Mouse (Mus musculus) intestine, embryonic 16.5 days (tissue): ENCODE data around the gene Raly. TPM values are rescaled to one million over a fixed set of nuclear protein-coding genes. Genes with fewer than 3 reads are reported as not detected.
A peak's percentile ranks its signal among the peaks of the same experiment; 100 is the strongest.

Experiments
- ATAC-seq: fragments of 200-750 bp; cut with Nextera tagmentation; 2 replicates; pipeline ENCODE4 v1.8.0; 2017; ENCODE audit warnings: moderate TSS enrichment, moderate library complexity
- H3K27ac ChIP-seq: fragments of 300-500 bp; sonication (generic); 2 replicates; pipeline ENCODE4 v1.5.1; 2014; ENCODE audit warnings: mild to moderate bottlenecking, low read length
- H3K27me3 ChIP-seq: fragments of 300-500 bp; sonication (generic); replicated peaks from 2 replicates; pipeline ENCODE4 v1.6.1; 2014; ENCODE audit warnings: low read length, control low read depth, mixed read lengths; ENCODE audit not compliant: control insufficient read depth, insufficient read depth
- H3K36me3 ChIP-seq: fragments of 300-500 bp; sonication (generic); 2 replicates; pipeline ENCODE4 v1.6.1; 2014; ENCODE audit warnings: low read length, control low read depth; ENCODE audit not compliant: control insufficient read depth, insufficient read depth
- H3K4me1 ChIP-seq: fragments of 300-500 bp; sonication (generic); 2 replicates; pipeline ENCODE4 v1.6.1; 2014; ENCODE audit warnings: low read length, control low read depth, mixed read lengths; ENCODE audit not compliant: control insufficient read depth, insufficient read depth
- H3K4me2 ChIP-seq: fragments of 300-500 bp; sonication (generic); 2 replicates; pipeline ENCODE4 v1.6.1; 2014; ENCODE audit warnings: low read depth, low read length, control low read depth
- H3K4me3 ChIP-seq: fragments of 300-500 bp; sonication (generic); 2 replicates; pipeline ENCODE4 v1.5.1; 2014; ENCODE audit warnings: mild to moderate bottlenecking, low read length
- H3K9ac ChIP-seq: fragments of 300-500 bp; sonication (generic); 2 replicates; pipeline ENCODE4 v1.6.1; 2014; ENCODE audit warnings: low read depth, low read length
- H3K9me3 ChIP-seq: fragments of 300-500 bp; sonication (generic); 2 replicates; pipeline ENCODE4 v1.6.1; 2016; ENCODE audit warnings: low read length, control low read depth; ENCODE audit not compliant: control insufficient read depth
- WGBS: fragments of 180-500 bp; shearing (Covaris S2); extraction: QIAGEN DNeasy Blood & Tissue Kit; methylation state at CpG from one replicate; pipeline ENCODE4 v1.1.7; 2014; 5-methylcytosine and 5-hydroxymethylcytosine counted together
- polyA plus RNA-seq: library from polyadenylated mRNA; unstranded; fragments of >200 nt; fragmentation: Nextera tagmentation; extraction: Ambion mirVana; gene quantifications from 2 replicates; pipeline ENCODE4 v1.2.1, GENCODE M21; 2015

Gene Raly
- polyA plus RNA-seq, 1 experiment from 2014 or later: 34.0 TPM

- Histone ChIP-seq H3K4me1 (no peaks in the 10 kb centered on the region), H3K4me2 (no peak overlapping the region), H3K36me3 (no peaks in the 10 kb centered on the region), H3K27ac (no peak overlapping the region), H3K9ac (no peak overlapping the region), H3K9me3 (no peaks in the 10 kb centered on the region), H3K27me3 (no peaks in the 10 kb centered on the region), H3K4me3 (no peak overlapping the region)
- 91% methylated on average over 1 of the region's 1 CpGs for WGBS
- ATAC-seq: no peak
These were observed 35.2 kb downstream of the Raly start for GRCm38 (mm10) chr2:154826054-154826538.

GRCm38 (mm10) chr2:154827521-154827920 lies 36.6 kb downstream of the Raly start:
- no peak overlapping the region for H3K9ac ChIP-seq
- no peaks in the 10 kb centered on the region for H3K27me3 ChIP-seq
- H3K4me3 ChIP-seq: no peak overlapping the region
- H3K4me2 ChIP-seq: no peak overlapping the region
- no peaks in the 10 kb centered on the region for H3K9me3 ChIP-seq
- ATAC-seq: no peak
- WGBS: 68% methylated on average over 4 of the region's 4 CpGs
- 0 out of 2 replicates have a peak, but pooled peaks cover 2% of the 10 kb centered on the region for H3K36me3 ChIP-seq
- peaks cover 6% of the 10 kb centered on the region; the same call in 1 of the 2 replicates for H3K4me1 ChIP-seq
- H3K27ac ChIP-seq: no peak overlapping the region

- H3K9me3 ChIP-seq: no peaks in the 10 kb centered on the region
- peak; percentile 80 for ATAC-seq
- 56% methylated on average over 4 of the region's 4 CpGs for WGBS
- H3K27me3 ChIP-seq: no peaks in the 10 kb centered on the region
- no peak overlapping the region for H3K4me2 ChIP-seq
- no peak overlapping the region for H3K27ac ChIP-seq
- peaks cover 6% of the 10 kb centered on the region; the same call in 1 of the 2 replicates for H3K36me3 ChIP-seq
- H3K9ac ChIP-seq: no peak overlapping the region
- H3K4me3 ChIP-seq: no peak overlapping the region
- peaks cover 10% of the 10 kb centered on the region; the same call in 1 of the 2 replicates for H3K4me1 ChIP-seq
These were observed 41.6 kb downstream of the Raly start for GRCm38 (mm10) chr2:154832471-154832870.

GRCm38 (mm10) chr2:154834149-154834865 lies 43.4 kb downstream of the Raly start:
- WGBS: 94% methylated on average over 6 of the region's 6 CpGs
- Histone ChIP-seq H3K27ac (no peak overlapping the region), H3K4me1 (peaks cover 10% of the 10 kb centered on the region; the same call in 1 of the 2 replicates), H3K27me3 (no peaks in the 10 kb centered on the region), H3K36me3 (peaks cover 6% of the 10 kb centered on the region; the same call in 1 of the 2 replicates), H3K9ac (no peak overlapping the region), H3K4me3 (no peak overlapping the region), H3K4me2 (no peak overlapping the region), H3K9me3 (no peaks in the 10 kb centered on the region)
- ATAC-seq: no peak

- H3K9ac ChIP-seq: no peak overlapping the region
- H3K4me1 ChIP-seq: peaks cover 8% of the 10 kb centered on the region; the same call in 1 of the 2 replicates
- 92% methylated on average over 2 of the region's 2 CpGs for whole genome bisulfite sequencing
- peaks cover 5% of the 10 kb centered on the region; the same call in 1 of the 2 replicates for H3K36me3 ChIP-seq
- H3K9me3 ChIP-seq: no peaks in the 10 kb centered on the region
- H3K27me3 ChIP-seq: no peaks in the 10 kb centered on the region
- no peak overlapping the region for H3K4me2 ChIP-seq
- no peak for ATAC-seq
- H3K27ac ChIP-seq: no peak overlapping the region
- no peak overlapping the region for H3K4me3 ChIP-seq
These were observed 45.6 kb downstream of the Raly start for GRCm38 (mm10) chr2:154836537-154836936.

GRCm38 (mm10) chr2:154848086-154848485 lies 57.2 kb downstream of the Raly start:
- Histone ChIP-seq H3K36me3 (no peaks in the 10 kb centered on the region), H3K9ac (no peak overlapping the region), H3K9me3 (no peaks in the 10 kb centered on the region), H3K4me1 (no peaks in the 10 kb centered on the region), H3K4me2 (no peak overlapping the region), H3K4me3 (no peak overlapping the region), H3K27ac (no peak overlapping the region), H3K27me3 (no peaks in the 10 kb centered on the region)
- ATAC-seq: no peak

- no peaks in the 10 kb centered on the region for H3K4me1 ChIP-seq
- H3K9me3 ChIP-seq: no peaks in the 10 kb centered on the region
- H3K4me3 ChIP-seq: no peak overlapping the region
- WGBS: 64% methylated on average over 1 of the region's 1 CpGs
- no peak overlapping the region for H3K4me2 ChIP-seq
- H3K9ac ChIP-seq: no peak overlapping the region
- H3K27me3 ChIP-seq: no peaks in the 10 kb centered on the region
- no peak for ATAC-seq
- no peak overlapping the region for H3K27ac ChIP-seq
- H3K36me3 ChIP-seq: peaks cover 8% of the 10 kb centered on the region; the same call in 1 of the 2 replicates
These were observed 64.5 kb downstream of the Raly start for GRCm38 (mm10) chr2:154855383-154855782.

- H3K4me1 ChIP-seq: no peaks in the 10 kb centered on the region
- no peaks in the 10 kb centered on the region for H3K9me3 ChIP-seq
- H3K9ac ChIP-seq: no peak overlapping the region
- no peak overlapping the region for H3K4me3 ChIP-seq
- H3K27ac ChIP-seq: no peak overlapping the region
- no peak for ATAC-seq
- peaks cover 18% of the 10 kb centered on the region; the same call in 1 of the 2 replicates for H3K36me3 ChIP-seq
- no peaks in the 10 kb centered on the region for H3K27me3 ChIP-seq
- WGBS: 95% methylated on average over 13 of the region's 13 CpGs
- no peak overlapping the region for H3K4me2 ChIP-seq
These were observed 72.8 kb downstream of the Raly start for GRCm38 (mm10) chr2:154863672-154864071.

- WGBS: 75% methylated on average over 3 of the region's 3 CpGs
- no peaks in the 10 kb centered on the region for H3K27me3 ChIP-seq
- peaks cover 24% of the 10 kb centered on the region for H3K36me3 ChIP-seq
- no peak overlapping the region for H3K4me3 ChIP-seq
- H3K27ac ChIP-seq: no peak overlapping the region
- no peak for ATAC-seq
- no peaks in the 10 kb centered on the region for H3K4me1 ChIP-seq
- no peak overlapping the region for H3K4me2 ChIP-seq
- H3K9ac ChIP-seq: no peak overlapping the region
- no peaks in the 10 kb centered on the region for H3K9me3 ChIP-seq
These were observed 74.8 kb downstream of the Raly start for GRCm38 (mm10) chr2:154865696-154866095.
